Mouse (Mus musculus) neural tube, embryonic 11.5 days (tissue): ENCODE measurements around the gene Gm21366. TPM values are rescaled to one million over a fixed set of nuclear protein-coding genes. Genes with fewer than 3 reads are reported as not detected.
"Not testable (repeated sequence)": the region's sequence is repeated elsewhere in the genome, so short reads cannot be mapped to it uniquely, and the experiment has no call there.

ENCODE experiments used
- ATAC-seq: fragments of 200-750 bp; cut with Nextera tagmentation; 2 replicates; pipeline ENCODE4 v1.8.0; 2017; ENCODE audit warnings: moderate number of reproducible peaks, mild to moderate bottlenecking, moderate TSS enrichment, moderate library complexity; ENCODE audit not compliant: insufficient read depth, low FRiP score, low TSS enrichment
- DNase-seq: peaks from one replicate; pipeline ENCODE4 v3.0.0-alpha.2; 2015; ENCODE audit warnings: low spot score
- H3K27ac ChIP-seq: fragments of 300-500 bp; sonication (generic); 2 replicates; pipeline ENCODE4 v1.5.1; 2014; ENCODE audit warnings: low read depth, mild to moderate bottlenecking, low read length
- H3K27me3 ChIP-seq: fragments of 300-500 bp; sonication (generic); 2 replicates; pipeline ENCODE4 v1.6.1; 2014; ENCODE audit warnings: mild to moderate bottlenecking, low read length, mixed read lengths; ENCODE audit not compliant: control insufficient read depth, insufficient read depth
- H3K36me3 ChIP-seq: fragments of 300-500 bp; sonication (generic); 2 replicates; pipeline ENCODE4 v1.6.1; 2014; ENCODE audit warnings: mild to moderate bottlenecking, low read length, moderate library complexity, mixed read lengths; ENCODE audit not compliant: control insufficient read depth, insufficient read depth
- H3K4me1 ChIP-seq: fragments of 300-500 bp; sonication (generic); 2 replicates; pipeline ENCODE4 v1.6.1; 2014; ENCODE audit warnings: low read length, mixed read lengths; ENCODE audit not compliant: control insufficient read depth, insufficient read depth
- H3K4me2 ChIP-seq: fragments of 300-500 bp; sonication (generic); 2 replicates; pipeline ENCODE4 v1.6.1; 2014; ENCODE audit warnings: low read depth, mild to moderate bottlenecking, moderate library complexity
- H3K4me3 ChIP-seq: fragments of 300-500 bp; sonication (generic); 2 replicates; pipeline ENCODE4 v1.5.1; 2014; ENCODE audit warnings: low read depth, low read length
- H3K9ac ChIP-seq: fragments of 300-500 bp; sonication (generic); 2 replicates; pipeline ENCODE4 v1.6.1; 2014; ENCODE audit warnings: mild to moderate bottlenecking, low read length
- H3K9me3 ChIP-seq: fragments of 300-500 bp; sonication (generic); 2 replicates; pipeline ENCODE4 v1.6.1; 2016; ENCODE audit warnings: low read length; ENCODE audit not compliant: control insufficient read depth
- WGBS: fragments of 180-500 bp; shearing (Covaris S2); extraction: QIAGEN DNeasy Blood & Tissue Kit; methylation state at CpG from one replicate; pipeline ENCODE4 v1.1.7; 2014; 5-methylcytosine and 5-hydroxymethylcytosine counted together
- polyA plus RNA-seq: library from polyadenylated mRNA; unstranded; fragments of >200 nt; fragmentation: Nextera tagmentation; extraction: Ambion mirVana; gene quantifications from 2 replicates; pipeline ENCODE4 v1.2.1, GENCODE M21; 2014

Gm21366 gene
- polyA plus RNA-seq = not detected in 2 replicates

DNA sequence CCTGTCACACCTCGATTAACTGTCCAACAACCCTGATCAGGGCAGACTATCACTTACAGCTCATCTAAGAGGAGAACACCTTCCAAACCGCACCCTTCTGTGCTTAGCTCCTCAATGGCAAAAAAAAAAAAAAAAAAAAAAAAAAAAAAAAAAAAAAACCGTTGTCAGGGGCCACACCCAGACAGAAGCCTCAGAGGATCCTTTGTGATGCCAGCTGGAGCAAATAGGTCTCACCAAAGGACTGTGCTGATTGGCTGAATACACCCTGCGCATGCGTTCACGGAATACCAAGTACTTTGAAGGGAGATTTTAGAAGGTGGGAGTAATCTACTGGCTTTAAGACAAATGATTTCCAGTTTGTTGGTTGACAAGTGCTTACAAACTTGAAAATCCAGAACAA, at the start of gene Gm21366:
Gene Gm21366, minus strand, starts transcription at position 101 of the 400 bp plus-strand sequence.
- H3K36me3 ChIP-seq, H3K4me1 ChIP-seq, H3K27me3 ChIP-seq, H3K9ac ChIP-seq, H3K27ac ChIP-seq, H3K4me2 ChIP-seq, ATAC-seq, H3K4me3 ChIP-seq, H3K9me3 ChIP-seq, DNase-seq: not testable (repeated sequence)
- WGBS = no CpG with 5 or more reads among the region's 6 CpGs
